Mouse (Mus musculus) E14TG2a.4 (cell line): Measurements from ENCODE around the gene Npw.

Experiments used
- CTCF ChIP-seq: conservative IDR thresholded peaks from 2 replicates; pipeline ENCODE4 v1.5.1; 2014; ENCODE audit warnings: low read length
- NANOG ChIP-seq: IDR thresholded peaks from 2 replicates; pipeline ENCODE4 v1.6.1; 2014; ENCODE audit warnings: borderline replicate concordance, low read length, mixed read lengths
- POU5F1 ChIP-seq: IDR thresholded peaks from 2 replicates; pipeline ENCODE4 v1.6.1; 2014; ENCODE audit warnings: low read length, borderline replicate concordance

DNA sequence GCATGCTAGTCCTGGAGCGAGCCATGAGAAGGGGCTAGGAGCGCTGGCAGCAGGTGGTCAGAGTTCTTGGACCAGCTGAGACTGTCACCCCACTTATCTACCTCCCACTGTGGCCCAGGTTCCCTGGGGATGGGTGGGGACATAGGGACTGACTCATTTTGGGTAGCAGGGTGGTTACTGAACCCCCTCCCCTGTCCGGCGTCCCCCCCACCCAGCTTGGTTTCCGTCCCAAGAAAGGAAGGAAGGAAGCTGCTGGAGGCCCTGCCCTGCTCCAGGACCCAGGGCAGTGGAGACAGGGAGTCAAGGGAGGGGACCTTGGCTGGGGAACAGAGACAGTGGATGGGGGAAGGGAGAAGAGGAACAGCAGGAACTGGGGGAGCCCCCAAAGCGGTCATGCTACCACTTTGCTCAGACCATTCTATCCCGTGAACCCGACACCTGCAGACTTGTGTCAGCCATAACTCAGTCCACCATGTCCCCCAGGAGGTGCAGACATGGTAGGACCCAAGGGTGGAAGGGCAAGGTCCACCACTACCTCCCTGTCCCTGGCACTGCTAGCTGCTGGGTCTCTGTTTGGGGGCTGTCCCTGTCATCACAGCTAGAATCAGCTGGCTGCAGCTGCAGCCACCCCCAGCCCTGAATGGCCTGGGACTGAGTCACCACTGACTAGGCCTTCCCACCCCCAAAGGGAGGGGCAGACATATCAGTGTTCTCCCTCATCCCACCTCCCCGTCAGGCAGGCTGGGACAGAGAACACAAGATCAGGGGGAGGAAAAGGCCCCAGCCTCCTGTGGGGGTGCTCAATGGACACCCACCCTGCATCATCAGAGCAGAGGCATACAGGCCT, 13.2 kb downstream of the Npw start:
- TF ChIP-seq CTCF (no peak), POU5F1 (no peak), NANOG (no peak)
